Mouse (Mus musculus): Measurements from ENCODE around the gene Hnf1a.

- no peak for TF ChIP-seq GATA1 (IDR thresholded peaks at IDR 0.05; ENCODE audit: low read length)
- no peak for TF ChIP-seq TAL1 (IDR thresholded peaks at IDR 0.05; ENCODE audit: low read length)
These were observed 54.1 kb downstream of the Hnf1a start for GRCm38 (mm10) chr5:114916777-114917176.

All from erythroblast, embryonic 14.5 days (primary cell).